Mouse (Mus musculus): Measurements from ENCODE around the gene Pex19. TPM values are rescaled to one million over a fixed set of nuclear protein-coding genes. Genes with fewer than 3 reads are reported as not detected.
A peak's percentile ranks its signal among the peaks of the same experiment; 100 is the strongest.

The Pex19 gene
- total and polyA plus RNA-seq, 3 experiments = 26.3 to 53.6 TPM; not detected in 1

- Histone ChIP-seq H3K36me3 (ENCODE audit: control insufficient read depth in 1 of 2, insufficient read depth in 2 of 2, low read length in 2 of 2) (peaks cover 2 to 7% of the 10 kb centered on the region in 2 experiments), H3K4me3 (ENCODE audit: control insufficient read depth in 1 of 2, insufficient read depth in 1 of 2, low read depth in 2 of 2, low read length in 2 of 2) (no peak overlapping the region), H3K27me3 (ENCODE audit: control insufficient read depth in 1 of 2, insufficient read depth in 2 of 2, low read length in 2 of 2) (no peaks in the 10 kb centered on the region), H3K27ac (ENCODE audit: control insufficient read depth, low read depth, low read length) (no peak overlapping the region), H3K79me2 (ENCODE audit: control insufficient read depth, insufficient read depth, low read length, poor library complexity) (peaks cover 5% of the 10 kb centered on the region), H3K9me3 (replicated peaks; ENCODE audit: insufficient read depth, low read length) (no peaks in the 10 kb centered on the region), H3K9ac (ENCODE audit: control insufficient read depth, low read depth, low read length, poor library complexity, severe bottlenecking) (no peak overlapping the region), H3K4me1 (ENCODE audit: control insufficient read depth in 1 of 2, insufficient read depth in 2 of 2, low read length in 2 of 2) (peaks cover 2 to 5% of the 10 kb centered on the region in 2 experiments)
- no peak for DNase-seq (ENCODE audit: low read depth, low spot score)
- TF ChIP-seq SIN3A (IDR thresholded peaks at IDR 0.05; ENCODE audit: low read length) (no peak), MAX (IDR thresholded peaks at IDR 0.05; ENCODE audit: low read length) (no peak), RAD21 (IDR thresholded peaks at IDR 0.05; ENCODE audit: low read depth, low read length) (no peak), HCFC1 (IDR thresholded peaks at IDR 0.05; ENCODE audit: low read depth, low read length) (no peak), NRF1 (IDR thresholded peaks at IDR 0.05; ENCODE audit: insufficient read depth, low read depth, low read length, poor library complexity, severe bottlenecking) (no peak), USF2 (IDR thresholded peaks at IDR 0.05; ENCODE audit: borderline replicate concordance in 1 of 2, insufficient read depth in 1 of 2, low read depth in 1 of 2, low read length in 2 of 2) (no peak), MAZ (IDR thresholded peaks at IDR 0.05; ENCODE audit: low read depth, low read length) (no peak)
Observed at GRCm38 (mm10) chr1:172128563-172128962, 2.0 kb downstream of the Pex19 start.

GRCm38 (mm10) chr1:172129108-172129507, 2.6 kb downstream of the Pex19 start:
- H3K9ac ChIP-seq (ENCODE audit: control insufficient read depth, low read depth, low read length, poor library complexity, severe bottlenecking) = no peak overlapping the region
- no peak for DNase-seq (ENCODE audit: low read depth, low spot score)
- no peak overlapping the region for H3K4me3 ChIP-seq (ENCODE audit: control insufficient read depth in 1 of 2, insufficient read depth in 1 of 2, low read depth in 2 of 2, low read length in 2 of 2)
- no peaks in the 10 kb centered on the region for H3K9me3 ChIP-seq (replicated peaks; ENCODE audit: insufficient read depth, low read length)
- TF ChIP-seq POLR2AphosphoS5 (IDR thresholded peaks at IDR 0.05; ENCODE audit: borderline replicate concordance, low read depth, low read length) (no peak), CTCF (IDR thresholded peaks at IDR 0.05 in 2 of 3, conservative IDR thresholded peaks at IDR 0.05 in 1 of 3; ENCODE audit: control insufficient read depth in 1 of 3, insufficient read depth in 1 of 3, low read depth in 2 of 3, low read length in 3 of 3, poor library complexity in 1 of 3, severe bottlenecking in 1 of 3) (peak; percentile 20 to 41 (median 41); a peak in 5 of 6 replicates), SMC3 (IDR thresholded peaks at IDR 0.05; ENCODE audit: low read depth, low read length) (peak; percentile 41), MAZ (IDR thresholded peaks at IDR 0.05; ENCODE audit: low read depth, low read length) (no peak), MYC (IDR thresholded peaks at IDR 0.05; ENCODE audit: low read depth, low read length) (no peak)
- no peak overlapping the region for H3K27ac ChIP-seq (ENCODE audit: control insufficient read depth, low read depth, low read length)
- H3K27me3 ChIP-seq (ENCODE audit: control insufficient read depth in 1 of 2, insufficient read depth in 2 of 2, low read length in 2 of 2) = no peaks in the 10 kb centered on the region
- H3K36me3 ChIP-seq (ENCODE audit: control insufficient read depth in 1 of 2, insufficient read depth in 2 of 2, low read length in 2 of 2) = peaks cover 2 to 7% of the 10 kb centered on the region in 2 experiments
- H3K79me2 ChIP-seq (ENCODE audit: control insufficient read depth, insufficient read depth, low read length, poor library complexity) = peaks cover 5% of the 10 kb centered on the region
- peaks cover 2 to 5% of the 10 kb centered on the region in 2 experiments for H3K4me1 ChIP-seq (ENCODE audit: control insufficient read depth in 1 of 2, insufficient read depth in 2 of 2, low read length in 2 of 2)

GRCm38 (mm10) chr1:172129780-172130179, 3.2 kb downstream of the Pex19 start:
- no peak for DNase-seq (ENCODE audit: low read depth, low spot score)
- peaks cover 2 to 8% of the 10 kb centered on the region in 2 experiments for H3K36me3 ChIP-seq (ENCODE audit: control insufficient read depth in 1 of 2, insufficient read depth in 2 of 2, low read length in 2 of 2)
- no peak for TF ChIP-seq BHLHE40 (IDR thresholded peaks at IDR 0.05; ENCODE audit: borderline replicate concordance, low read depth, low read length)
- TF ChIP-seq GABPA (IDR thresholded peaks at IDR 0.05; ENCODE audit: low read depth, low read length) = no peak
- TF ChIP-seq SMC3 (IDR thresholded peaks at IDR 0.05; ENCODE audit: low read depth, low read length) = no peak
- no peak for TF ChIP-seq ELF1 (IDR thresholded peaks at IDR 0.05; ENCODE audit: low read depth, low read length)
- no peak for TF ChIP-seq KAT2A (conservative IDR thresholded peaks at IDR 0.05; ENCODE audit: low read depth, low read length)
- no peak for TF ChIP-seq USF2 (IDR thresholded peaks at IDR 0.05; ENCODE audit: borderline replicate concordance in 1 of 2, insufficient read depth in 1 of 2, low read depth in 1 of 2, low read length in 2 of 2)
- TF ChIP-seq ZNF384 (IDR thresholded peaks at IDR 0.05; ENCODE audit: low read depth, low read length) = no peak
- no peak for TF ChIP-seq SIN3A (IDR thresholded peaks at IDR 0.05; ENCODE audit: low read length)
- no peak for TF ChIP-seq CHD1 (IDR thresholded peaks at IDR 0.05; ENCODE audit: low read depth, low read length)
- no peak for TF ChIP-seq ZC3H11A (IDR thresholded peaks at IDR 0.05; ENCODE audit: low read depth, low read length)
- TF ChIP-seq MAZ (IDR thresholded peaks at IDR 0.05; ENCODE audit: low read depth, low read length) = no peak
- no peak for TF ChIP-seq UBTF (IDR thresholded peaks at IDR 0.05; ENCODE audit: borderline replicate concordance, insufficient read depth, low read depth, low read length)
- TF ChIP-seq MEF2A (IDR thresholded peaks at IDR 0.05; ENCODE audit: extremely low read depth, insufficient replicate concordance, low read depth, low read length, poor library complexity, severe bottlenecking) = no peak
- no peak for TF ChIP-seq EP300 (IDR thresholded peaks at IDR 0.05; ENCODE audit: low read depth in 1 of 2, low read length in 2 of 2)
- no peak for TF ChIP-seq MYB (IDR thresholded peaks at IDR 0.05; ENCODE audit: low read depth, low read length)
- TF ChIP-seq RCOR1 (IDR thresholded peaks at IDR 0.05; ENCODE audit: low read depth, low read length) = no peak
- no peak for TF ChIP-seq ZKSCAN1 (IDR thresholded peaks at IDR 0.05; ENCODE audit: low read depth, low read length)

More at GRCm38 (mm10) chr1:172129780-172130179, 3.2 kb downstream of the Pex19 start:
- Histone ChIP-seq H3K79me2 (ENCODE audit: control insufficient read depth, insufficient read depth, low read length, poor library complexity) (peaks cover 5% of the 10 kb centered on the region), H3K27ac (ENCODE audit: control insufficient read depth, low read depth, low read length) (no peak overlapping the region), H3K9me3 (replicated peaks; ENCODE audit: insufficient read depth, low read length) (no peaks in the 10 kb centered on the region), H3K4me3 (ENCODE audit: control insufficient read depth in 1 of 2, insufficient read depth in 1 of 2, low read depth in 2 of 2, low read length in 2 of 2) (no peak overlapping the region), H3K4me1 (ENCODE audit: control insufficient read depth in 1 of 2, insufficient read depth in 2 of 2, low read length in 2 of 2) (peaks cover 2 to 5% of the 10 kb centered on the region in 2 experiments), H3K9ac (ENCODE audit: control insufficient read depth, low read depth, low read length, poor library complexity, severe bottlenecking) (no peak overlapping the region), H3K27me3 (ENCODE audit: control insufficient read depth in 1 of 2, insufficient read depth in 2 of 2, low read length in 2 of 2) (no peaks in the 10 kb centered on the region)

Data from MEL (cell line).